Mouse (Mus musculus) adipocyte (in vitro differentiated cells): ENCODE results near the gene Olfr761.
"Not testable (repeated sequence)": the region's sequence is repeated elsewhere in the genome, so short reads cannot be mapped to it uniquely, and the experiment has no call there.

Experiments used
- DNase-seq: peaks from one replicate; pipeline ENCODE4 v3.0.0-alpha.2; 2016; ENCODE audit warnings: low spot score

Gene Olfr761

GRCm38 (mm10) chr17:37952979-37953378 lies at the start of gene Olfr761:
Gene Olfr761 (minus strand): TSS chr17:37953079.
- DNase-seq, result no peak

DNA sequence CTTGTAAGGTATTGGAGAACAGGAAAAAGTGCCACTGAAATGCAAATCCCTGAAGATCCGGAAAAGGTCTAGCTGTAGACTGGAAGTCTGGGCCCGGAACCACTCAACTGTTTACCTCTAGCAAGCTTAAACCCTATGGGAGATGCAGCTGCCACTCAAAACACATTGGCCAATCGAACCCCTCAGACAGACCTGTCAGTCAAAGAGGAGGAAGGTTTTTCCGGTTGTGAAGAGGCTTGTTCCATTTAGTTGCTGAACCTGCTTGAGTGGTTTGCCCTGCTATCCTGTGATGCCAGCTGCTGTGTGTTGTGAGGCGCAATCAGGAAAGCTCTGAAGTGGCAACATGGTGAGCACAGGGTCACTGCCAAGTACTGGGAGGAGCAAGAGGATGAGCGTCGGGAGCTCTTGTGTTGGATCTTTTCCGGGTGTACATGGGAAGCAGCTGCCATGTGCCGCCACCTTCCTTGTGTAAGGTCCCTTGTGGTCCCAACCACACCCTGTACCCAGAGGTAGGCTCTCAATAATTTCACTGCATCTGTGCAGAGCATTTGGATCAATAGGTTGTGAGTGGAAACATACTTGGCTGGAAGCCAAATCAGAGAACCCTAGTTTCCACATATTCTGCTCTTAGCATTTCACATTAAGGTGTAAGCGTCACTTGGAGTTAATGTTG lies 42.9 kb upstream of the Olfr761 start:
- DNase-seq, result no peak

DNA sequence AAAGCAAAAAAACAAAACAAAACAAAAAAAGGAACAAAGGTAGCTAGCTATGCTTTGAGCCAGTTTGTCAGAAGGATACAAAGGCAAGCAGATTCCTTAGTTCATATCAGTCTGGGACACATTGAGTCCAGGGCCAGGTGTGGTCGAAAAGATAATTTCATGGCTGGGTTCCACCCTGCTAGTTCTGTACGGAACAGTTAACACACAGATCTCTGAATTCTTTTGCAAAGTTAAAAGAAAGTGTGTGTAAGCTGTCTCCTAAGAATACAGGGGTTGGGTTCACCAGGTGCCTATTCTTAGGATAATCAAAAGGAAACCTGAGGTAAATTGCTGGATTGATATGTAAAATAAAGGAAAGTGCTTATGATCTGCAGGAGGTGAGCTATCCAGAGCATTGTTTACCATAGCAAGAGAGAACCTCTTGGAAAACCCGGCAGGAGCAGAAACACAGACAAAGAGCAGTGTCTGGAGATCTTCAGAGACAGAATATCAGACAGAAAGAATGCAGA lies 37.6 kb upstream of the Olfr761 start:
- DNase-seq, result no peak

DNA sequence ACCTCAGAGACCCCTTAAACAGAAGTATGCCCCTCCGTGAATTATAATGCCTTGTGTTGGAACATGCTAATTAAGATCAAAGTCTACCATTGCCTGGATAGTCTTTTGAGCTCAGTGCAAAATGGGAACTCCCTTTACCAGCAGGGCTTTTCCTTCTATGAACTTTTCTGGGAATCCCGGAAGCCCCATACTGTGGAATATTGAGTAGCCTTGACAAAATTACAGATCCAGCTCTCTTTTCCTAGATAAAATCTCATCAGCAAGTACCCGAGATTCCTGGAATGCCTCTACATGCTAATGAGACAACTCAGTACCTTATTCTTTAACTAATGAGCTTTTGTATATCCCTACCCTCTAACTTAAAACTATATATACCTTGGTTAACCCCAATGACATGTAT lies 20.7 kb upstream of the Olfr761 start:
- no peak for DNase-seq

GRCm38 (mm10) chr17:37920248-37920647 lies 32.6 kb downstream of the Olfr761 start, which contains the start of gene Olfr128:
Gene Olfr128 (plus strand): TSS chr17:37920548.
- DNase-seq, result no peak

DNA sequence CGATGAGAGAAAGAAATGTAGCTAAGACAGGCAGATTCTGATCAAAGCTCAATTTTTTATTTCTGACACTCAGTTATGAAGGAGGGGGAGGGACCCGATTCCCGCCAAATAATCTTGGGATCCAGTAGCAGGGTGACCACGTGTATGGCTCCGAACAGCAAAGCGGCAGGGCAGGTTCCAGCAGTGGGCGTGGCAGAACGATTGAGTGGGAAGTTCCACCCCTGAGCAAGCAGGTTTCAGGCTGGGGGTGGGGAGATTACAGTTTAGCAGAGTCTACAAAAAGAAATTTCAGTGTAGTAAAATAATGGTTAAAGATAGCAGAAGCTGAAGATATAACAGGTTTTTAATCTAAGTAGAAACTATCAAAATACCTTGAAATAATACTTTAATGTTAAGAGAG lies 46.1 kb downstream of the Olfr761 start:
- DNase-seq, result not testable (repeated sequence)
